ENCODE assay signal across 20 mouse cellular contexts in genomic region chr8:86428131-86428530, GRCm38 (mm10).
DNase-seq lines count a peak whose midpoint lies in the region; ATAC-seq lines count a peak whose summit lies in the region.
"Had no signal": no experiment of that assay in that cellular context is flagged by ENCODE, and none has a peak within 500 bp of the region (broad histone marks: within the 10 kb centered on the region; RNA-seq: fewer than 3 reads in every experiment).

No protein-coding gene starts in this region.

- H3K27ac ChIP-seq in midbrain, embryonic 16.5 days (ENCODE audit: low read length) = peak overlapping the region; percentile 4; the same call in 1 of the 2 replicates
- H3K27ac ChIP-seq in midbrain, embryonic 15.5 days = no peak overlapping the region
- H3K27ac ChIP-seq: embryonic facial prominence, embryonic 12.5 days; forebrain, embryonic 10.5 days; forebrain, embryonic 12.5 days had no signal

- H3K9ac ChIP-seq in midbrain, embryonic 16.5 days (ENCODE audit: low read depth, low read length) = no peak overlapping the region
- H3K9ac ChIP-seq in midbrain, embryonic 15.5 days = no peak overlapping the region
- H3K9ac ChIP-seq: embryonic facial prominence, embryonic 12.5 days; forebrain, embryonic 12.5 days had no signal

- H3K4me1 ChIP-seq in midbrain, embryonic 16.5 days (ENCODE audit: control insufficient read depth, insufficient read depth, low read length) = peaks cover 15% of the 10 kb centered on the region
- H3K4me1 ChIP-seq in midbrain, embryonic 15.5 days = peaks cover 16% of the 10 kb centered on the region
- H3K4me1 ChIP-seq: embryonic facial prominence, embryonic 12.5 days; forebrain, embryonic 12.5 days had no signal

- H3K27me3 ChIP-seq in midbrain, embryonic 16.5 days (ENCODE audit: control insufficient read depth, insufficient read depth, low read depth, low read length) = no peaks in the 10 kb centered on the region
- no peaks in the 10 kb centered on the region for H3K27me3 ChIP-seq in midbrain, embryonic 15.5 days (replicated peaks)
- H3K27me3 ChIP-seq: embryonic facial prominence, embryonic 12.5 days; forebrain, embryonic 12.5 days had no signal

- ATAC-seq in midbrain, embryonic 16.5 days = no peak
- no peak for ATAC-seq in midbrain, embryonic 15.5 days (replicated peaks)
- ATAC-seq: forebrain, embryonic 14.5 days; forebrain, embryonic 16.5 days had no signal

- no peaks in the 10 kb centered on the region for H3K36me3 ChIP-seq in midbrain, embryonic 16.5 days (ENCODE audit: control insufficient read depth, insufficient read depth, low read length)
- no peaks in the 10 kb centered on the region for H3K36me3 ChIP-seq in midbrain, embryonic 15.5 days (replicated peaks)
- H3K36me3 ChIP-seq: embryonic facial prominence, embryonic 12.5 days; forebrain, embryonic 10.5 days; forebrain, embryonic 12.5 days had no signal

- H3K4me2 ChIP-seq in midbrain, embryonic 16.5 days (ENCODE audit: low read length) = no peak overlapping the region
- no peak overlapping the region for H3K4me2 ChIP-seq in midbrain, embryonic 15.5 days
- H3K4me2 ChIP-seq: embryonic facial prominence, embryonic 12.5 days; forebrain, embryonic 12.5 days had no signal

- no peak overlapping the region for H3K4me3 ChIP-seq in midbrain, embryonic 16.5 days (ENCODE audit: low read depth, low read length)
- no peak overlapping the region for H3K4me3 ChIP-seq in midbrain, embryonic 15.5 days
- H3K4me3 ChIP-seq: embryonic facial prominence, embryonic 12.5 days; erythroblast, embryonic 14.5 days; forebrain, embryonic 10.5 days; forebrain, embryonic 12.5 days had no signal

- WGBS in midbrain, embryonic 16.5 days = 26% methylated on average over 5 of the region's 5 CpGs
- WGBS in midbrain, embryonic 15.5 days = 39% methylated on average over 5 of the region's 5 CpGs

- H3K9me3 ChIP-seq in midbrain, embryonic 16.5 days (replicated peaks; ENCODE audit: control insufficient read depth, low read length, poor library complexity, severe bottlenecking) = no peaks in the 10 kb centered on the region
- no peaks in the 10 kb centered on the region for H3K9me3 ChIP-seq in midbrain, embryonic 15.5 days
- H3K9me3 ChIP-seq: embryonic facial prominence, embryonic 12.5 days; forebrain, embryonic 10.5 days; forebrain, embryonic 12.5 days had no signal

- DNase-seq in heart, adult 11 months = peak; percentile 72
- no peak for DNase-seq in heart, adult 8-10 months (ENCODE audit: low spot score)
- no peak for DNase-seq in embryo, embryonic 10.5 days (ENCODE audit: low spot score)
- DNase-seq: adrenal gland, adult 2 months; adrenal gland, postnatal 10 days; adrenal gland, postnatal 25 days; cerebellum, adult 11-12 months; cerebellum, adult 2 months; cerebellum, adult 9-10 months; cerebellum, postnatal 10 days; cerebellum, postnatal 25 days; embryo, embryonic 11 days had no signal
